Mouse (Mus musculus) heart, adult 18-20 months (tissue): ENCODE measurements around the gene Slc43a2. TPM values are rescaled to one million over a fixed set of nuclear protein-coding genes. Genes with fewer than 3 reads are reported as not detected.

ENCODE experiments used
- DNase-seq, 2 experiments: peaks; one replicate each; pipeline ENCODE4 v3.0.0; 2021 to 2022; ENCODE audit warnings: mixed read lengths in 1 of 2
- long read RNA-seq, 2 experiments: library from polyadenylated mRNA; stranded (forward); transcript quantifications; one replicate each; pipeline ENCODE4 v2.0.0; 2021
- total RNA-seq, 2 experiments: library from RNA; stranded (reverse); gene quantifications; 2 replicates each; pipeline ENCODE4 v1.2.3; 2021

Gene Slc43a2
- total RNA-seq = 10 to 100 TPM; 16.2 to 17.3 TPM
- long read RNA-seq, experiment 1, full-length matches to known transcripts = 2 of 12 reads
- long read RNA-seq, experiment 1, partial matches to known transcripts = 0 of 12 reads
- long read RNA-seq, experiment 1, other reads (novel, unspliced or antisense) = 10 of 12 reads
- long read RNA-seq, experiment 2, full-length matches to known transcripts = 2 of 9 reads
- long read RNA-seq, experiment 2, partial matches to known transcripts = 1 of 9 reads
- long read RNA-seq, experiment 2, other reads (novel, unspliced or antisense) = 6 of 9 reads

DNA sequence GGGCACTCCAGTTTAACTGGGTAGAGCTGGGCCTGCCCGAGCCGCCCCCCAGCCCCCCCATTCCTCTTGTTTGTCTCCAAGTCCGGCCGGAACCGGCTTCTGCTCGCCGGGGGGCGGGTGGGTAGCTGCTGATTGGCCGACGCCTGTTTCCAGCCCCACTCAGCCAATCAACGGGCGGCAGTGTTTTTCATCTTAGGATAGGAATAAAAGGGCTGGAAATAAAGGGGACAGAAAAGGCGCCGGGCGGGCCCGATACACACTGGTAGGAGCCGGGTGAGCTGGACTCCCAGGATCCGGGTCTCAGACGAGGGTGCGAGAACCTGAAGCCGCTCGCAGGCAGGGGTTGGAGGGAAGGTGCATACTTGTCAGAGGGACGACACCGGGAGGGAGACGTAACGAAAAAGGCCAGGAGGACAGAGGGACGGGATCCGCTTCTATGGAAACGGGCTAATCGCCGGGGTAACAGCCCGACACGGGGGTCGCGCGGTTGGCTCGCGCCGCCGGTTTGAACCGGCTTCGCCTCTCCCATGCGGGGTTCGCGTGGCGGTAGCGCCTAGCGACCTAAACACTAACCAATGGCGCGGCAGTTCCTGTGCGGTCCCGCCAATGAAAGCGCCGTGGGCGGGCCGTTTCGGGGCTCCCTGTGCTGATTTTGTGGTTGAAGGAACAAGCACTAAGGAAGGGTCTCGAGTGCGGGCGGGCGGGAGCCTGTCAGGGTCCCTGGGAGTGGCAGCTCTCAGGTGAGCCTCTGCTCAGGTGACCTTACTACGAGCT lies at the start of gene Slc43a2:
Gene Slc43a2, plus strand, starts transcription at position 226 of the 774 bp plus-strand sequence.
- peak; percentile 94 to 96 for DNase-seq

DNA sequence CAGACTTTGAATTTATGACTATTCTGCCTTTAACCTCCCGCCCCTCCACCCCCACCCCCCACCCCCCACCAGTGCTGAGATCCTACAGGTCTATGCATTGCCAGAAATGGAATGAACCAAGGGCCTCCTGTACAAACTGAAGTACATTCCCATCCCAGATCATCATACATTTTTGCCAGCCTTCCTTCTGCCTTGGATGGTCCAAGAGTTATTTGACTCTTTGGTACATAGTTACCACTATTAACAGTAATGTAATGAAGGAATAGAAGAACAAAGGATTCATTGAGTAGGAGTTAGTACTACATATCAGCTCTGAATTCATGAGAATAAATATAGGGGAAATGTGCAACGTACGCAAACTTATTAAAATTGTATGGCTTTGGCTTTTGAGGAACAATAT lies 45.3 kb upstream of the Slc43a2 start:
- no peak for DNase-seq

DNA sequence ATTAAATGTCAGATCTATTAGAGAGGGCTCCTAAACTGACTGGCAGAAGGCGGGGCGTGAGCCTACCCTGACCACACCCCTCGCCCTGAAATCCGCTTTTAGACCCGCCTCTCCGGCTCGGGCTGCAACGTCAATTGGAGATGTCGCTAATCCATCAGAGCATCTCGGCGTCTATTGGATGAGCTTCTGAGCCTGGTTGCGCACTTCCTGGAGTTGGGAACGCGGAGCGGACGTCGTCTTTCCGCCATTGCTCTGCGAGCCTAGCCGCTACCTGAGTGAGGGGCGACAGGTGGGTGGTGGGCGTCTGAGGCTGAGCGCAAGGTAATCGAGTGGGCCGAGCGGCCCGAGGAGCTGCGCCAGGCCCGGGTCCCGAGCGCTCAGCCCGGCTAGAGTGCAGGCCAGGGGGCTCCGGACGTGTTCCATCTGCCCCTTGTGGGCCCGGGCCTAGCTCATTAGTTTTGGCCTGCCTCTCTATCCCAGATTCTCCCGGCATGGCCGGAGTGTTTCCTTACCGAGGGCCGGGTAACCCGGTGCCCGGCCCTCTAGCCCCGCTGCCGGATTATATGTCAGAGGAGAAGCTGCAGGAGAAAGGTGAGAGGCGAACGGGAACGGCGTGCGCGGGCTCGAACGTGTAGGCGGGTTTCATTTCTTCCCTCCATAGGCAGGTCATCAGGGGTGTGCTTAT lies 44.8 kb upstream of the Slc43a2 start, which contains the start of gene Prpf8:
Gene Prpf8, plus strand, starts transcription at position 216 of the 685 bp plus-strand sequence.
- peak; percentile 99 to 100 for DNase-seq

DNA sequence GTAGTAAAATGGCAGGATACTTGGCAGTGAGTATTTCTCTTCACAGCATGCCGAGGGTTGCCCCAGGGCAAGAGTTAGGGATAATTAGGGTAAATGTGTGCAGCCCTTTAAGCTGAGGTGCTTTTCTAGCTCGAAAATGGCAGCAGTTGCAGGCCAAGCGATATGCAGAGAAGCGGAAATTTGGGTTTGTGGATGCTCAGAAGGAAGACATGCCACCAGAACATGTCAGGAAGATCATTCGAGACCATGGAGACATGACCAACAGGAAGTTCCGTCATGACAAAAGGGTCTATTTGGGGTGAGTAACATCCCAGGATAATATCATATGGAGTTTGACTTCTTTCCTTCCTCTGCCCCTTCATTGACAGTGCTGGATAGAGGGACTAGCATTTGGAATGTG lies 44.0 kb upstream of the Slc43a2 start:
- no peak for DNase-seq

DNA sequence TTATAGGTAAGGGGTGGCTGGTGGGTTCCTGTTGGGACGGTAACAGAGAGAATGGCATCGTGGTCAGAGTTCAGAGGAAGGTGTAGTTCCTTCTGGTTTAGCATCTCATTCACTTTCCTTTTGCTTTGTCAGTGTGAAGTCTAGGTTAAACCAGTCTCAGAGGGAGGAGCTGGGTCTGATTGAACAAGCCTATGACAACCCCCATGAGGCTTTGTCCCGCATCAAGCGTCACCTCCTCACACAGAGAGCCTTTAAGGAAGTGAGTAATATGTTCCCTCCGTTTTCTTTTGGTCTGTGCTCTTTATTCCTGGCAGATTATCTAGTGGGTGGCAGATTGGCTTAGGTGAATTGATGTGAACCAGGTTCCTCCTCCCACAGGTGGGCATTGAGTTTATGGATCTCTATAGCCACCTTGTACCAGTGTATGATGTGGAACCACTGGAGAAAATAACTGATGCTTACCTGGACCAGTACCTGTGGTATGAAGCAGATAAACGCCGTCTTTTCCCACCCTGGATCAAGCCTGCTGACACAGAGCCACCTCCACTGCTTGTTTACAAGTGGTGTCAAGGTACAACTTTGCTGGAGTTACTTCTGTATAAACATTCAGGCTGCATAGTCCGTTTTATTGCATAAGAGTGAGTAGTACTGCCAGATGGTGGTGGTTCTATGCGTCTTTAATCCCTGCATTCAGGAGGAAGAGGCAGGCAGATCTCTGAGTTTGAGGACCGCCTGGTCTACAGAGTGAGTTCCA lies 37.0 kb upstream of the Slc43a2 start:
- DNase-seq = no peak

DNA sequence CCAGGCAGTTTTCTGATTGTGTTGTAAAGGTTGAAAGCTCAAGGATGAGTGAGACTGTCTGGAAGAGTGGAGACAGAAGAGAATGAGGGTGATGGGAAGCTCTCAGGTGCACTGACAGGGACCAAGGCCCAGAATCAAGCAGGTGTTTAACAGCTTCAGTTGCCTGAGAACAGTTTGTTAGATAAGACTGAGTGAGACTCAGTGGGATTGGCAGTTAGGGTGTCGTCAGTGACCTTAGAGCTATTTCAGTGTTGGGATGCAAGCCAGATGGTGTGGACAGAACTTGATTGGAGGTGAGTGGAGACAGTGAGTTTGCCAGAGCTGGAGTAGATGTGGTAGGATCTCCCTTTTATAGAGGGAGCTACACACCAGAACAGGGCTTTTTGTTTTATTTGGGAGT lies 33.4 kb upstream of the Slc43a2 start:
- peak; percentile 60 to 66 for DNase-seq

DNA sequence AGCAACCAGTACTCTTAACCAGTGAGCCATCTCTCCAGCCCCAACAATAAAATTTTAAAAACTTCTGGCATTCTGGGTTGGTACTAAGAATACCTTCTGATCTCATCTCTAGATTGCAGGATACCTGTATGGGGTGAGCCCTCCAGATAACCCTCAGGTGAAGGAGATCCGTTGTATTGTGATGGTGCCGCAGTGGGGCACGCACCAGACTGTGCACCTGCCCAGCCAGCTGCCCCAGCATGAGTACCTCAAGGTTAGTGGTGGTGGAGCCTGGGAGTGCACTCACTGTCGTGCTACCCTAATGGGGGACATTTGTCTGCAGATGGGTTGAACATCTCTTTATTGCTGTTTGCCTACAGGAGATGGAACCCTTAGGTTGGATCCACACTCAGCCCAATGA lies 23.3 kb upstream of the Slc43a2 start:
- no peak for DNase-seq

DNA sequence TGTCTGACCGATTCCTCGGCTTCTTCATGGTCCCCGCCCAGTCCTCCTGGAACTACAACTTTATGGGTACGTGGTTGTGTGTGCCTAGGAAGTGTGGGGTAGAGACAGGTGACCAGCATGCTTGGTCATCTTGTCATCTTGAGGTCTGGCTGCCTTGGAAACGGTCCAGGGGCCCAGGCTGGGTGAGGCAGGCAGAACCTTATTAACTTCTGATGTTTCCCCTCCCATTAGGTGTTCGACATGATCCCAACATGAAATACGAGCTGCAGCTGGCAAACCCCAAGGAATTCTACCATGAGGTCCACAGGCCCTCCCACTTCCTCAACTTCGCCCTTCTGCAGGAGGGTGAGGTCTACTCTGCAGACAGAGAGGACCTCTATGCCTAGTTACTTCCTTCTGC lies 22.6 kb upstream of the Slc43a2 start:
- peak; percentile 28 to 35 for DNase-seq

DNA sequence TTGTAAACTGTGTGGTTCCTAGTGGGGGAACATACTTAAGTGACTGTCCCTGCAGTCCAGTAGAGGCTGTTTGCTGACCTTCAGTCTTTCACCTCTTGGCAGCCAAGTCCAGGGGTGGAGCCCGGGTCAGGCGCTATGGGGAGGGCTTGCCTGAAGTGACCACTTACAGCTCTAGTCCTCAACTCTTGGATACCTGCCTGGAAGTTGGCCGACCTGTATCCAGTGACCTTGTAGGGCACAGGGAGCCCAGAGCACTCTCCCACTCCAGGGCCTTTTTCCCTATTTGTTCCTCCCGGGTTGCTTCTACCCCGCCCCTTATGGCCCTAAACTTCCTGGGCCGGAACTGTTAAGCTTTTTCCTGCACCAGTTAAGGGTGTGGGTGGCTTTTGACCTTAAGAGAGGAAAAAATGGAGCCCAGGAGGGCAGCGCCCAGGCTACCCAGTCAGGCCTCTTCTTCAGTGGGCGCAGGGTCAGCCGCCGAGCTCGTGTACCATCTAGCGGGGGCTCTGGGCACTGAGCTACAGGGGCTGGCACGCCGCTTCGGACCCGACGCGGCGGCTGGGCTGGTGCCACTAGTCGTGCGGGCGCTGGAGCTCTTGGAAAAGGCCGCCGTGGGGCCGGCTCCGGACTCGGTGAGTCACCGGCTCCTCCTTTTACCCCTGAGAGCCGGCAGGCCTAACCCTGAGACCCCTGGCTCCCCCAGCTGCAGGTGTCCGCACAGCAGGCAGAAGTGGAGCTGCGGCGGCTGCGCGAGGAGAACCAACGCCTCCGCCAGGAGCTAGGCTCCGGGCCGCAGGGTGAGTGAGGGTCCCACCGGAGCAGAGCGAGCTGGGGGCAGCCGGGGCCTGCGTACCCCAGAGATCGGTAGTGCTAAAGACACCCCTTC lies 21.5 kb upstream of the Slc43a2 start, which contains the start of gene Rilp:
Gene Rilp, plus strand, starts transcription at position 354 of the 886 bp plus-strand sequence.
- peak; percentile 90 to 93 for DNase-seq

DNA sequence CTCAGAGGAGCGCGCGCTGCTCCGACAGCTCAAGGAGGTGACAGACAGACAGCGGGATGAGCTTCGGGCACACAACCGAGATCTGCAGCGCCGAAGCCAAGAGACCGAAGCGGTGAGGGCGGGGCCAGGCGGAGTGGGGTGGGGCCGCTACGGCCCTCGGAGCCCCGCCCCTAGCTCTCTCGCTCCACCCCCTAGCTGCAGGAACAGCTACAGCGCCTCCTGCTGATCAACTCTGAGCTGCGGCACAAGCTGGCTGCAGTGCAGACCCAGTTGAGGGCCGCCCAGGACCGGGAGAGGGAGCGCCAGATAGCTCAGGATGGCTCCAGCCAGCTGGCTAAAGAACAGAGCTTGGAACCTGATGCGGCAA lies 20.9 kb upstream of the Slc43a2 start:
- DNase-seq = peak; percentile 96 to 97

DNA sequence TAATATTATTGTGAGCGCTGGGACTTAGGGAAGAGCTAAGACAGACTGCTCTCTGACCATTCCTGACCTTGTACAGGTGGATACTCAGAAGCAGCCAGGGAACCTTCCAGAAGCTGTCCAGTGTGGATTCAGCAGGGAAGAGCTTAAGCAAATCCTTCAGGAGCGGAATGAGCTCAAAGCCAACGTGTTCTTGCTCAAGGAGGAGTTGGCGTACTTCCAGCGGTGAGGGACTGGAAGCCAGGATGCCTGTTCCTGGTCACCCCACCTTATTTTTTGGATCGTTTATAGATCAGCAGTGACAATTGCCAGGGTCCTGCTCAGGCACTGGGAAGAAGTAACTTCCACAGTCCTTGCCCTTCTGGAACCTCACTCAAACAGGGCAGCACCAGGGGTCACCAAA lies 20.3 kb upstream of the Slc43a2 start:
- peak; percentile 66 to 74 for DNase-seq

DNA sequence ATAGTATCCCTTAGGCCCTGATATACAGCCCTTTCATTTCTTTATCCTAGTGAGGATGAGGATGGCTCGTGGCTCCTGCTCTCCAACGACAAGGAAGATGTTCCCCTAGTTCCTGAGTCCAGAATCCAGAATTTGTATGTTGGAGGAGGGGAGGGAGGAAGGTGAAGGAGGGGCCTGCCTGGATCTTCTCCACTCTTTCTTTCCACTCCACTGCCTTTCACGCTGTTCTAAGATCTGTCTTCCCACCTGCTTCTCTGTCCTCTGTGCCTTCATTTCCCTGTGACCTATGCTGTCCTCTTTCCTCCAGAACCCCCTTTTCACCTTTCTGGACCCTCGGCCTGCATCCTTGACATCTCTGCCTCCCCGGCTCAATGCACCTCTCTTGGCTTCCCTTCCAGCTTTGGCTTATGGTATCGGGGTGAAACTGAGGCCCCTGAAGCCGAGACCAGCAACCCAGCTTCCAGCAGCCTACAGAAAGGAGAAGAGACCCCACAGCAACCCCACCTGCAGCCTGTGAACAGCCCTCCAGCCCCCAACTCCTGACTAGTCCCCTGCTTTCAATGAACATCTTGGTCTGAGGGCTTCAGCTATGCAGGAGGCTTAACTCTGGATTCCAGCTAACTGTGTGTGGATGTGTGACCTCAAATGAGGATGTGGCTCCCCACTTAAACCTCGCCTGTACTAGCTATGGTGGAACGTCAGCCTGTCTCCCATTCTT lies 19.0 kb upstream of the Slc43a2 start:
- DNase-seq = no peak

DNA sequence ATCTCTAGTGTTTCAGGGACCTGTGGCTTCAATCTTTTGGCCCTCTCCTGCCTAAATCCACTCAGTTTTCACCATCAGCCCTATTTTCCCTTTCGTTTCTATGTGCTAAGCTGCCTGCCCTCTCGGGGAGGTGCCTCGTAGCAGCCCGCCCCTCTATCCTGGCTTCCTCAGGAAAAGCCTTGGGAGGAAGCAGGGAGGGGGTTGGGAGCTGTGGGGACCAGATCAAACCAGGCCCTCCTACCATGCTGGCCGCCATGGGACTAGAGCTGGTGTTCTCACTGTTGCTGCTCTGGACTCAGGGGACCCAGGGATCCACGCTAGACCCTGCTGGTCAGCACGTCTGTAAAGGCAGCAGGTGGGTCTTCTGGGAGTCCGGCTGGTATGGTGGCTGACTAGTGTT lies 18.2 kb upstream of the Slc43a2 start, which contains the start of gene Scarf1:
Gene Scarf1, plus strand, starts transcription at position 205 of the 400 bp plus-strand sequence.
- peak; percentile 70 to 89 for DNase-seq

DNA sequence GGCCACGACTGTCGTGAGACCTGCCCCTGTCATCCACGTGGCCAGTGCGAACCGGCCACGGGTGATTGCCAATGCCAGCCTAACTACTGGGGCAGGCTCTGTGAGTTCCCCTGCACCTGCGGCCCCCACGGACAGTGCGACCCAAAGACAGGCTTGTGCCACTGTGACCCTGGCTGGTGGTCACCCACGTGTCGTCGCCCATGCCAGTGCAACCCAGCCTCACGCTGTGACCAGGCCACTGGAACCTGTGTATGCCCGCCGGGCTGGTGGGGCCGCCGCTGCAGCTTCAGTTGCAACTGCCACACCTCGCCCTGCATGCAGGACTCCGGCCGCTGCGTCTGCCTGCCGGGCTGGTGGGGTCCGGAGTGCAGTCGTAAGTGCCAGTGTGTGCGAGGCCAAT lies 16.3 kb upstream of the Slc43a2 start:
- no peak for DNase-seq

DNA sequence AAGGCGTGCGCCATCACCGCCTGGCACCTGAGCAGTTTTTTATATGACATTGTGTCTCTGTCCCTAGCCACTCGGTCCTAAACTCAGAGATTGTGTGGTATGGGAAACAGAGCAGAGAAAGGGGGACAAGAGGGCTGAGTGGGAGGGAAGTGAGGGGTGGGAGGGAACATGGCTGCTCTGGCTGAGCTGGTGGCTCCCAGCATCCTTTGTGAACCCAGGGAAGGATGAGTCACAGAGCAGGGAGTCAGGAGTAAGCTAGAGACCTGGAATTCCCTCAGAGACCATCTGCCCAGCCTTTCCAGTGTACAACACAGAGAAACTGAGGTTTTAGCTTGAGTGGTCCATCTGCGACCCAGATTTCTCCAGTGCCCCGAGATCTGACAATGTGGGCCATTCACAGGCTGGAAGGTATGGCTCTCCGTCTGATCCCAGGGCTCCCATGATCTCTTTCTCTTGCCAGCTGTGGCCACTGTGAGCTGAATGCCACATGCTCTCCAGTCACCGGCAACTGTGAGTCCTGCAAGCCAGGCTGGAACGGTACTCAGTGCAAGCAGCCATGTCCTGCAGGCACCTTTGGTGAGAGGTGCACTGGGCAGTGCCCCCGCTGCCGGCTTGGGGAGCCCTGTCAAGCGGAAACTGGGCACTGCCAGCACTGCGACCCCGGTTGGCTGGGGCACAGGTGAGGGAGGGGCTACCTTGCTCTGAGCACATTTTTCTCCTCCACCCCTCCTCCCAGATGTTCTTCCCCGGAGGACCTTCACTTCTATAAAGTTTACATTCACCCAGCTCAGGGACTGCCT lies 11.5 kb upstream of the Slc43a2 start:
- DNase-seq = no peak

DNA sequence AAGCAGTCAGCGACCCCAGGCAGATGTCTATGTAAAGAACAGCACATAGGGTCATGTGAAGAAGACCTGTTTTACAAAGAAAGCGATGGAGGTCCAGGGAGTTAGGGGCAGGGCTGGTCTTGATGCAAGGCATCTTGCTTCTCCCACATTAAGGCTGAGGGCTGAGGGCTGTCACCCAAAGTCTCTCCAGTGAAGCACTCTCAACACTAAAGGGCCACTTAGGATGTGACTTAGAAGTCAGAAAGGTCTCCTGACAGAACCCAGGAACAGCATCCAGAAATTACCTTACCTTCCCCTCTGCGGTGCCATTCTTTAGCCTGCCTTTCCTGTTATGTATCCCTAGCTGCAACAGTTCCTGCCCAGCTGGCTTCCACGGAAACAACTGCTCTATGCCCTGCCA lies 9.9 kb upstream of the Slc43a2 start:
- no peak for DNase-seq

DNA sequence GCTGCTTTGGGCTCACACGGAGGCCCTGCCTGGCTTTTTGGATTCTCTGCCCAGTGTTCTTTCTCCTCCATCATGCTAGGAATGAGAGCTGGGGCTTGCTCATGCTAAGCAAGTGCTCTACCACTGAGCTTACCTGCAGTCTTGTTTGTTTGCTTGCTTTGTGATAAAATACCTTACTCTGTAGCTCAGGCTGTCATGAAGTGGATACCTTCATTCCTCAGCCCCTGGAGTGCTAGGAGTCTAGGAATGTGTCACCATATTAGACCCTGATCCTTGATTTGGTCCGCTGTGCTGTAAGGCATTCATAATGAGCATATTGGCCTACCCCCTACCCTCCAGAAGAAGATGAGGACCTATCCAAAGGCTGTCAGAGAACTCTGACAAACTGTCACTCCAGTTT lies 8.7 kb upstream of the Slc43a2 start:
- DNase-seq = no peak

DNA sequence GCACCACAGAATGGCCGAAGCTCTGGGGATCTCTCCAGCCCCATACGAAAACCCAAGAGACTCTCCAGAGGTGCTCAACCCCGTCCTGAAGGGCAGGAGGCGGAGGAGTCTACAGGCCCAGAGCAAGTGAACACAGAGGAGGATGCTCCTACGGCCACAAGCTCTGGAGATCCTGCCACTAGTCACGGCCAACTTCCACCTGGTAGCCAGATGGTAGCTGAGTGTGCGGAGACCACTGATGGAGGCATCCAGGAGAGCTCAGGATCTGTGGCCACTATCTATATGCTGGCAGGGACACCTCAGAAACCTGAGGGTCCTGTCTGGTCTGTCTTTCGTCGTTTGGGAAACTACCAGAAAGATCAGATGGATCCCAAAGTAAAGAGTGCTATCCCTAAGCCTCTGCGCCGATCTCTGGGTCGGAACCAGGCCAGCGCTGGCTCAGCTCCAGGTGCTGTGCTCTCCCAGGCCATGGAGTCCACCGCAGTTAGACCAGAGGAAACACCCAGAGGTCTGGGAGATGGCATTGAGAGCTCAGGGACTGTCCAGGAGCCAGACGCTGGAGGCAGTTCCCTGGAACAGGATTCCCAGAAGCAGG lies 5.9 kb upstream of the Slc43a2 start:
- peak in 1 of 2 experiments; percentile 13 for DNase-seq

DNA sequence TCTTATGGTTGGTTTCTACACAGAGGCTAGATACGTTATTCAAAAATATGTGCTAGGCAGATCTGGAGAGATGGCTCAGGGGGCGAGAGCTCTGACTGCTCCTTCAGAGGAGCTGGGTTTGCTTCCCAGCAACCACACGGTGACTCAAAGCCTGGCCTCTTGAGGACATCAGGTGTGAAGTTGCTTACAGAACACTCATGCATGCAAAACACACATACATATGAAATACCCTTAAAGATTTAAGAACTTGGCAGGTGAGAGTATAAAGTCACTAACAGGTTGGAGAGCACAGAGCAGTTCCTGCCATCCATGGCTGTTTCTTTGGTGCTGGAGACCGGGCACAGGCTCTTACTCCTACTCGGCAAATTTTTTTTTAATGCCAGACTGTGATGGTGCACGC lies 4.6 kb upstream of the Slc43a2 start:
- no peak for DNase-seq
